Mouse (Mus musculus): ENCODE data around the gene Rufy4.

- TF ChIP-seq RCOR1 (conservative IDR thresholded peaks at IDR 0.05; ENCODE audit: low read depth, low read length): no peak
- no peak for TF ChIP-seq CHD1 (IDR thresholded peaks at IDR 0.05; ENCODE audit: low read depth, low read length)
- no peak for TF ChIP-seq EP300 (IDR thresholded peaks at IDR 0.05; ENCODE audit: low read length)
- TF ChIP-seq CTCF (conservative IDR thresholded peaks at IDR 0.05 in 1 of 2, IDR thresholded peaks at IDR 0.05 in 1 of 2; ENCODE audit: low read depth in 2 of 2, low read length in 2 of 2): no peak
- TF ChIP-seq MAFK (IDR thresholded peaks at IDR 0.05; ENCODE audit: insufficient replicate concordance, low read length): no peak
- TF ChIP-seq POLR2A (IDR thresholded peaks at IDR 0.05; ENCODE audit: low read depth, low read length): no peak
- no peak for TF ChIP-seq SIN3A (IDR thresholded peaks at IDR 0.05; ENCODE audit: low read length)
- TF ChIP-seq MXI1 (IDR thresholded peaks at IDR 0.05; ENCODE audit: low read depth, low read length): no peak
- TF ChIP-seq USF1 (IDR thresholded peaks at IDR 0.05; ENCODE audit: low read depth, low read length): no peak
- no peak for TF ChIP-seq MAZ (IDR thresholded peaks at IDR 0.05; ENCODE audit: low read depth, low read length)
- no peak for TF ChIP-seq MEF2A (IDR thresholded peaks at IDR 0.05; ENCODE audit: borderline replicate concordance, low read depth, low read length)
- TF ChIP-seq CHD2 (IDR thresholded peaks at IDR 0.05; ENCODE audit: low read length): no peak
- TF ChIP-seq POLR2AphosphoS2 (IDR thresholded peaks at IDR 0.05; ENCODE audit: low read depth, low read length): no peak
Measured at GRCm38 (mm10) chr1:74133954-74134353, 8.6 kb downstream of the Rufy4 start.

Data from CH12.LX (cell line).